Mouse (Mus musculus): Measurements from ENCODE around the gene Psmd11. TPM values are rescaled to one million over a fixed set of nuclear protein-coding genes. Genes with fewer than 3 reads are reported as not detected.

Gene Psmd11
- total RNA-seq, 2 experiments from 2014 or later, result 102 to 109 TPM

Other genes with a start within 250 kb of the Psmd11 start
- 1 to 10 TPM; 3.5 to 4.6 TPM for gene Rnf135, start 244.8 kb upstream of the Psmd11 start, total RNA-seq (2021)
- gene Rhot1, start 219.6 kb upstream of the Psmd11 start, total RNA-seq (2021), result 10 to 100 TPM; 61.6 to 64.6 TPM
- gene Rhbdl3, start 127.7 kb upstream of the Psmd11 start, total RNA-seq (2021), result 10 to 100 TPM; 28.0 to 28.9 TPM
- gene 5730455P16Rik, start 50.6 kb upstream of the Psmd11 start, total RNA-seq (2021), result 10 to 100 TPM; 44.4 to 49.1 TPM
- gene Zfp207, start 45.3 kb upstream of the Psmd11 start, total RNA-seq (2021), result 100 to 1,000 TPM; 162 to 167 TPM
- 100 to 1,000 TPM; 233 to 258 TPM for gene Cdk5r1, start 48.4 kb downstream of the Psmd11 start, total RNA-seq (2021)

Data from layer of hippocampus, postnatal 14 days (tissue).